Mouse (Mus musculus) sigmoid colon, adult 10 weeks (tissue): Measurements from ENCODE around the gene 4930513O06Rik. TPM values are rescaled to one million over a fixed set of nuclear protein-coding genes. Genes with fewer than 3 reads are reported as not detected.

Source experiments
- polyA plus RNA-seq: library from polyadenylated mRNA; stranded (reverse); fragments of 350-450 nt; fragmentation: Illumina TruSeq; extraction: RNeasy Lipid Tissue Mini Kit (QIAGEN cat#74804); gene quantifications from one replicate; pipeline ENCODE4 v1.2.3, GENCODE M21; 2014; ENCODE audit warnings: low read depth, low replicate concordance

4930513O06Rik gene
- polyA plus RNA-seq, result not detected

GRCm38 (mm10) chrX:139085943-139086342 is at the start of gene 4930513O06Rik:
4930513O06Rik (plus strand) TSS chrX:139086243.

GRCm38 (mm10) chrX:139085077-139085476 is 966 bp upstream of the 4930513O06Rik start, which contains the start of gene Serpina7:
Serpina7 (minus strand) TSS chrX:139085236.

Other genes with a start within 250 kb of the 4930513O06Rik start
- gene Nrk, start 171.8 kb upstream of the 4930513O06Rik start, polyA plus RNA-seq, result 0.06 TPM
- gene Serpina7, start 1.0 kb upstream of the 4930513O06Rik start, polyA plus RNA-seq, result not detected
- gene 4933428M09Rik, start 93.0 kb downstream of the 4930513O06Rik start, polyA plus RNA-seq, result not detected
- 1.4 TPM for gene Mum1l1, start 123.8 kb downstream of the 4930513O06Rik start, polyA plus RNA-seq
- not detected for gene Trap1a, start 247.4 kb downstream of the 4930513O06Rik start, polyA plus RNA-seq